Mouse (Mus musculus): ENCODE measurements around the gene Idh3a. TPM values are rescaled to one million over a fixed set of nuclear protein-coding genes. Genes with fewer than 3 reads are reported as not detected.

Idh3a gene
- total RNA-seq, 2 experiments from 2014 or later: 225 to 229 TPM

- intact Hi-C loops (cut with DNase I): no loop called here
- DNase-seq (ENCODE audit: low spot score in 2 of 2): no peak
Measured at GRCm38 (mm10) chr9:54641548-54641947, 55.4 kb downstream of the Idh3a start.

DNA sequence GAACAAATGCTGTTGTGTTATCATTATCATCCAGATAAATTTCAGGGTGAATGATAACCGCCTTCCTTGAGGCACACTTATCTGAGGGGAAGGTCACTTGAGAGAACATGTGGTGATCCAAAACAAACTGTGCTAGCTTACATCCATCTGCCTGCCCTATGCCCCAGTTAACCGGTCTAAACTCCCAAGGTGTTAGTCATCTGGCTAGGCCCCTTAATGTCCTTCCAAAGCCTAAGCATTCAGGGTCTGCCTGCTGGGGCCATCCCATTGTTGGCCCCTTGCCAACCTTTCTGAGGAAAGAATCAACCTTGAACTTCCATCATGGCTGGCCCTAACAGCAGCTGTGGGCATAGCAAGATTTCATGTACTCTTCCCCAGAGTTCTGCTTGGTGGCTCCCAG is 56.0 kb downstream of the Idh3a start:
- no peak for DNase-seq (ENCODE audit: low spot score in 2 of 2)
- intact Hi-C loops (cut with DNase I): no loop called here

DNA sequence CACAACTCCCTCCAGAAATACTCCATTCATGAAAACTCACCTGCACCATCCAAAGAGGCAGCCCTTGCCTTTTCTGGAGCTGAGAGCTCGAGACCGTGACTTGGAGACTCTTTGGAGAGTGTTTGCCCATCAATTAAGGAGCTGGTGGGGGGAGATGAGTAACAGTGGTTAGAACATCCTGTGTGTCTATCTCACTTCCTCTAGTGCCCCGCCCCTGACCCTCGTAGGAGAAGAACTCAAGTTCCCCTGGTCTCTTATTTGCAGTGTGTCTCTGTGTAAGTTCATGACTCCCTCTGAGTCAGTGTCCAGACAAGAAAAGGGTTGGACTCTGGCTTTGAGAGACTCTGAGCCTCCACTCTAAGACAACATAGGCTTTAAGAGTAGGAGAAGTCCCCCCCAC is 56.4 kb downstream of the Idh3a start:
- DNase-seq (ENCODE audit: low spot score in 2 of 2): no peak
- intact Hi-C loops (cut with DNase I): no loop called here

- intact Hi-C loops (cut with DNase I): no loop called here
- no peak for DNase-seq (ENCODE audit: low spot score in 2 of 2)
Measured at GRCm38 (mm10) chr9:54643179-54643578, 57.0 kb downstream of the Idh3a start.

GRCm38 (mm10) chr9:54645530-54645929 is 59.4 kb downstream of the Idh3a start:
- DNase-seq (ENCODE audit: low spot score in 2 of 2): no peak
- intact Hi-C loops (cut with DNase I): no loop called here

DNA sequence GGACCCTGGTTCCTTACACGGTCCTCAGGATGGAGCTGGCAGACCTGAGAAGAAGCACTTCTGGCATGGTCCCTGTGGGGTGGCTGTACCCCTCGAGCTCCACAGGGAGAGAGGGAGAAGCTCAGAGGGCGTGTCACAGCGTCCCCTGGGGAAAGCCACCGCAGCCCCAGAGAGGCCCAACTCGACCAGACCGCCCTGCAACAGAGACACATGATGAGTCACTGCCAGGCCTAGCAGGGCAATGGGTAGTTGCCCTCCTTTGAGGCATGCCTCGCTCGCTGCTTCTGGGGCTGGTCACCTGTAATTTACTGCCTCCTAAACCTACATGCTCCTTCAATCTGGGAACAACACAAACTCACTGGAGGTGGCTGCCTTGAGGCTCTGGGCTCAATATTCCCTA is 60.1 kb downstream of the Idh3a start:
- intact Hi-C loops (cut with DNase I): no loop called here
- DNase-seq (ENCODE audit: low spot score in 2 of 2): no peak

GRCm38 (mm10) chr9:54647456-54647855 is 61.3 kb downstream of the Idh3a start:
- intact Hi-C loops (cut with DNase I): no loop called here
- DNase-seq (ENCODE audit: low spot score in 2 of 2): no peak

GRCm38 (mm10) chr9:54649360-54649759 is 63.2 kb downstream of the Idh3a start:
- DNase-seq (ENCODE audit: low spot score in 2 of 2): no peak
- intact Hi-C loops (cut with DNase I): no loop called here

GRCm38 (mm10) chr9:54652778-54653177 is 66.6 kb downstream of the Idh3a start:
- intact Hi-C loops (cut with DNase I): no loop called here
- no peak for DNase-seq (ENCODE audit: low spot score in 2 of 2)

Other genes with a start within 250 kb of the Idh3a start
- 100 to 1,000 TPM; 197 to 206 TPM for gene Dmxl2, start 84.7 kb upstream of the Idh3a start, total RNA-seq (2021)
- not detected for gene Sh2d7, start 47.4 kb upstream of the Idh3a start, total RNA-seq (2021)
- 10 to 100 TPM; 17.6 to 20.2 TPM for gene Cib2, start 26.1 kb upstream of the Idh3a start, total RNA-seq (2021)
- gene Acsbg1, start 75.5 kb downstream of the Idh3a start, total RNA-seq (2021): 100 to 1,000 TPM; 125 to 132 TPM
- 10 to 100 TPM; 23.9 to 24.4 TPM for gene Dnaja4, start 112.5 kb downstream of the Idh3a start, total RNA-seq (2021)
- 10 to 100 TPM; 52.9 to 54.3 TPM for gene Wdr61, start 148.2 kb downstream of the Idh3a start, total RNA-seq (2021)
- 1 to 10 TPM; 2.5 to 3.2 TPM for gene Crabp1, start 178.4 kb downstream of the Idh3a start, total RNA-seq (2021)